Mouse (Mus musculus): Measurements from ENCODE around the gene Slc38a10. TPM values are rescaled to one million over a fixed set of nuclear protein-coding genes. Genes with fewer than 3 reads are reported as not detected.

The Slc38a10 gene
- polyA plus RNA-seq, 1 experiment = 107 TPM

GRCm38 (mm10) chr11:120086702-120087152, 64.4 kb downstream of the Slc38a10 start, which contains the start of gene Cep131:
TSS of gene Cep131 (minus strand) at chr11:120086827.
- H3K27ac ChIP-seq (ENCODE audit: insufficient read depth, low read length) = peak within 1 kb of the TSS; percentile 61; the same call in 1 of the 2 replicates
- no peaks in the 10 kb centered on the region for H3K4me1 ChIP-seq (ENCODE audit: control insufficient read depth, insufficient read depth, low read length)
- peak within 1 kb of the TSS; percentile 68 for H3K4me3 ChIP-seq (ENCODE audit: insufficient read depth, low read length)
- TF ChIP-seq CTCF (IDR thresholded peaks at IDR 0.05; ENCODE audit: borderline replicate concordance, insufficient read depth, low read length) = no peak
- peak; percentile 68 for TF ChIP-seq POLR2A (IDR thresholded peaks at IDR 0.05; ENCODE audit: low read depth, low read length)

- no peak overlapping the region for H3K27ac ChIP-seq (ENCODE audit: insufficient read depth, low read length)
- no peak for TF ChIP-seq POLR2A (IDR thresholded peaks at IDR 0.05; ENCODE audit: low read depth, low read length)
- no peak for TF ChIP-seq CTCF (IDR thresholded peaks at IDR 0.05; ENCODE audit: borderline replicate concordance, insufficient read depth, low read length)
- peak overlapping the region; percentile 68 for H3K4me3 ChIP-seq (ENCODE audit: insufficient read depth, low read length)
- no peaks in the 10 kb centered on the region for H3K4me1 ChIP-seq (ENCODE audit: control insufficient read depth, insufficient read depth, low read length)
These were observed 65.1 kb downstream of the Slc38a10 start for GRCm38 (mm10) chr11:120085891-120086627.

GRCm38 (mm10) chr11:120080282-120080681, 70.9 kb downstream of the Slc38a10 start:
- H3K4me3 ChIP-seq (ENCODE audit: insufficient read depth, low read length) = no peak overlapping the region
- TF ChIP-seq POLR2A (IDR thresholded peaks at IDR 0.05; ENCODE audit: low read depth, low read length) (no peak), CTCF (IDR thresholded peaks at IDR 0.05; ENCODE audit: borderline replicate concordance, insufficient read depth, low read length) (no peak)
- no peak overlapping the region for H3K27ac ChIP-seq (ENCODE audit: insufficient read depth, low read length)
- no peaks in the 10 kb centered on the region for H3K4me1 ChIP-seq (ENCODE audit: control insufficient read depth, insufficient read depth, low read length)

- no peak for TF ChIP-seq POLR2A (IDR thresholded peaks at IDR 0.05; ENCODE audit: low read depth, low read length)
- no peaks in the 10 kb centered on the region for H3K4me1 ChIP-seq (ENCODE audit: control insufficient read depth, insufficient read depth, low read length)
- H3K4me3 ChIP-seq (ENCODE audit: insufficient read depth, low read length) = no peak overlapping the region
- no peak overlapping the region for H3K27ac ChIP-seq (ENCODE audit: insufficient read depth, low read length)
These were observed 75.0 kb downstream of the Slc38a10 start for GRCm38 (mm10) chr11:120076191-120076590.

GRCm38 (mm10) chr11:120072986-120073647, 78.0 kb downstream of the Slc38a10 start:
- TF ChIP-seq POLR2A (IDR thresholded peaks at IDR 0.05; ENCODE audit: low read depth, low read length) (no peak), CTCF (IDR thresholded peaks at IDR 0.05; ENCODE audit: borderline replicate concordance, insufficient read depth, low read length) (no peak)
- H3K4me3 ChIP-seq (ENCODE audit: insufficient read depth, low read length) = no peak overlapping the region
- H3K27ac ChIP-seq (ENCODE audit: insufficient read depth, low read length) = no peak overlapping the region

GRCm38 (mm10) chr11:120071731-120072320, 79.3 kb downstream of the Slc38a10 start:
- Histone ChIP-seq H3K4me3 (ENCODE audit: insufficient read depth, low read length) (no peak overlapping the region), H3K27ac (ENCODE audit: insufficient read depth, low read length) (no peak overlapping the region), H3K4me1 (ENCODE audit: control insufficient read depth, insufficient read depth, low read length) (no peaks in the 10 kb centered on the region)
- no peak for TF ChIP-seq CTCF (IDR thresholded peaks at IDR 0.05; ENCODE audit: borderline replicate concordance, insufficient read depth, low read length)
- no peak for TF ChIP-seq POLR2A (IDR thresholded peaks at IDR 0.05; ENCODE audit: low read depth, low read length)

More at GRCm38 (mm10) chr11:120072986-120073647, 78.0 kb downstream of the Slc38a10 start:
- no peaks in the 10 kb centered on the region for H3K4me1 ChIP-seq (ENCODE audit: control insufficient read depth, insufficient read depth, low read length)

- Histone ChIP-seq H3K4me3 (ENCODE audit: insufficient read depth, low read length) (no peak overlapping the region), H3K27ac (ENCODE audit: insufficient read depth, low read length) (no peak overlapping the region), H3K4me1 (ENCODE audit: control insufficient read depth, insufficient read depth, low read length) (no peaks in the 10 kb centered on the region)
- TF ChIP-seq POLR2A (IDR thresholded peaks at IDR 0.05; ENCODE audit: low read depth, low read length) (no peak), CTCF (IDR thresholded peaks at IDR 0.05; ENCODE audit: borderline replicate concordance, insufficient read depth, low read length) (no peak)
These were observed 80.1 kb downstream of the Slc38a10 start for GRCm38 (mm10) chr11:120071065-120071464.

- H3K4me1 ChIP-seq (ENCODE audit: control insufficient read depth, insufficient read depth, low read length) = no peaks in the 10 kb centered on the region
- TF ChIP-seq POLR2A (IDR thresholded peaks at IDR 0.05; ENCODE audit: low read depth, low read length) = no peak
- TF ChIP-seq CTCF (IDR thresholded peaks at IDR 0.05; ENCODE audit: borderline replicate concordance, insufficient read depth, low read length) = no peak
- H3K4me3 ChIP-seq (ENCODE audit: insufficient read depth, low read length) = no peak overlapping the region
- H3K27ac ChIP-seq (ENCODE audit: insufficient read depth, low read length) = no peak overlapping the region
These were observed 80.7 kb downstream of the Slc38a10 start for GRCm38 (mm10) chr11:120070286-120070930.

- no peak overlapping the region for H3K4me3 ChIP-seq (ENCODE audit: insufficient read depth, low read length)
- no peak overlapping the region for H3K27ac ChIP-seq (ENCODE audit: insufficient read depth, low read length)
- no peaks in the 10 kb centered on the region for H3K4me1 ChIP-seq (ENCODE audit: control insufficient read depth, insufficient read depth, low read length)
- no peak for TF ChIP-seq POLR2A (IDR thresholded peaks at IDR 0.05; ENCODE audit: low read depth, low read length)
- no peak for TF ChIP-seq CTCF (IDR thresholded peaks at IDR 0.05; ENCODE audit: borderline replicate concordance, insufficient read depth, low read length)
These were observed 81.9 kb downstream of the Slc38a10 start for GRCm38 (mm10) chr11:120069261-120069660.

Data from embryonic fibroblast, embryonic 13.5 days (primary cell).